Mouse (Mus musculus) lung, postnatal 10 days (tissue): ENCODE measurements around the gene Bag5.
"Not testable (repeated sequence)": the region's sequence is repeated elsewhere in the genome, so short reads cannot be mapped to it uniquely, and the experiment has no call there.

ENCODE experiments used
- DNase-seq: peaks from one replicate; pipeline ENCODE4 v3.0.0; 2021

The Bag5 gene

GRCm38 (mm10) chr12:111734912-111735311 lies 21.9 kb upstream of the Bag5 start:
- no peak for DNase-seq

DNA sequence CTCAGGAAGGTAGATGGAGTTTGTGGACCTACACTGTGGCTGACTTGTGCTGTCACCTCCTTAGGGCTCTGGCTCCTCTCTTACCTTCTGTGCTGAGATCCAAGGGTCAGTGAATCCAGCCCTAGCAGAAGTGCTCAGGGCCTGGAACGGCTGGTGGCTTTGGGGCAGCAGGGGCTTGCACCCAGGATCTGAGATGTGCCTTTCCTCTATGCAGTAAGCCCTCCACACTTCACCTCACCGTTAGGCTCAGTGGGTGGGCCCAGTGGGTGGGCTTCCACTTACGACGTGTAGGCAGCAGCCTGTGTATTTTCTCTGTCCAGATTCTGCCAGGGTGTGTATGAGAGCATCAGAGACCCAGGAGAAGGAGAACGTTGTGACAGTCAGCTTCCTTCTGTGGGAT lies 19.9 kb upstream of the Bag5 start:
- DNase-seq: no peak

- DNase-seq: peak; percentile 91
These were observed 19.1 kb upstream of the Bag5 start for GRCm38 (mm10) chr12:111731822-111732807.

- DNase-seq: no peak
These were observed 14.9 kb upstream of the Bag5 start for GRCm38 (mm10) chr12:111727956-111728355.

DNA sequence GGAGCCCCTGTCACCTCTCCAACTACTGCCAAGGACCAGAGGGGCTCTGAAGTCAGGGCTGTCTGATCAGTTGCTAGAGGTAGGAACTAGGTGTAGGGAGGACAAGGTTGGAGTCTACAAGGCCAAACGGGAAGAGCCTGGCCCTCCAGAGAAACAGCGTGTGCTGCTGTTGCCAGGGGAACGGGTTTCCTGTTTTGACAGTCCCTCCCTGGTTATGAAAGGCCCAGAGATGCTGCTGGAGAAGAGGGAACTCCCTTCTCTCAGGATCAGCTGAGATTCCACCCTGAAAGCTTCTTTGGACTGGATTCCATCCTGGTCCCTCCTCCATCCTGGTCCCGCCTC lies 13.0 kb upstream of the Bag5 start:
- DNase-seq: peak; percentile 68

- no peak for DNase-seq
These were observed 12.5 kb upstream of the Bag5 start for GRCm38 (mm10) chr12:111725338-111726121.

GRCm38 (mm10) chr12:111724638-111725337 lies 11.7 kb upstream of the Bag5 start:
- DNase-seq: no peak

- peak; percentile 60 for DNase-seq
These were observed 9.6 kb upstream of the Bag5 start for GRCm38 (mm10) chr12:111722654-111723053.

DNA sequence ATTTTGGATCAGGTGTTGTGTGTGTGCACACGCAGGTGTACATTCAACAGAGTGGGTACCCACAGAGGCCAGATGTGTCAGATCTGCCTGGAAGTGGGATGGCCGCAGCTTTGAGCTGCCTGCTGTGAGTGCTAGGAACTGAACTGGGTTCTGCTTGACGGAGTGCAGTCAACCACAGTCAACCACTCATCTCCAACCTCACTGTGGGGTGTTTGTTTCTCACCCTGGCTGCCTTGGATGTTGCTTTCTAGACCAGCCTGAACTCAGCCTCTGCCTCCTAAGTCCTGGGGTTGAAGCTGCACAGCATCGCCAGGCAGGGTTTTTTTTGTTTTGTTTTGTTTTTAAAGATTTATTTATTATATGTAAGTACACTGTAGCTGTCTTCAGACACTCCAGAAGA lies 7.2 kb upstream of the Bag5 start:
- no peak for DNase-seq

GRCm38 (mm10) chr12:111718656-111719055 lies 5.6 kb upstream of the Bag5 start:
- no peak for DNase-seq

DNA sequence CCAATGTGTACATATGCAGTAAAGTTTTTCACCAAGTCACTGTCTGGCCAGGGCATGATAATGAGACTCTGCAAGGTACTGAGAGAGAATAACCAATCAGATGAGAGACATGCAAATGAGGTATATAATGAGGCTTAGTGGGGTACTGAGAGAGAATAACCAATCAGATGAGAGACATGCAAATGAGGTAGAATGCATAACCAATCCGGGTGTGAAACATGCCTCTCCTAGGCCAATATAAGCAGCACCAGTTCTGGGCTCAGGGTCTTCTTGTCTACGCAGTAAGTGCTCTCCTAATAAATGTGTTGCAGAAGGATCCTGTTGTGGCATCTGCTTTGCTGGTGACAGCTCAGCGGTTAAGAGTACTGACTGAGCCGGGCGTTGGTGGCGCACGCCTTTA lies 3.4 kb upstream of the Bag5 start:
- no peak for DNase-seq

DNA sequence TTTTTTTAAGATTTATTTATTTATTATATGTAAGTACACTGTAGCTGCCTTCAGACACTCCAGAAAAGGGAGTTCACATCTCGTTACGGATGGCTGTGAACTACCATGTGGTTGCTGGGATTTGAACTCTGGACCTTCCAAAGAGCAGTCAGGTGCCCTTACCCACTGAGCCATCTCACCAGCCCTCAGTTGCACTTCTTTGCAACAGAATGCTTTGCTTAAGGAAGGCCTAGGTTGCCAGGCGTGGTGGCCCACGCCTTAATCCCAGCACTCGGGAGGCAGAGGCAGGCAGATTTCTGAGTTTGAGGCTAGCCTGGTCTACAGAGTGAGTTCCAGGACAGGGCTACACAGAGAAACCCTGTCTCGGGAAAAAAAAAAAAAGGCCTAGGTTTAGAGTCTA lies 823 bp upstream of the Bag5 start:
- DNase-seq: not testable (repeated sequence)

GRCm38 (mm10) chr12:111712476-111712875 lies 581 bp downstream of the Bag5 start:
- DNase-seq: peak; percentile 34

- no peak for DNase-seq
These were observed 3.0 kb downstream of the Bag5 start for GRCm38 (mm10) chr12:111710091-111710490.

DNA sequence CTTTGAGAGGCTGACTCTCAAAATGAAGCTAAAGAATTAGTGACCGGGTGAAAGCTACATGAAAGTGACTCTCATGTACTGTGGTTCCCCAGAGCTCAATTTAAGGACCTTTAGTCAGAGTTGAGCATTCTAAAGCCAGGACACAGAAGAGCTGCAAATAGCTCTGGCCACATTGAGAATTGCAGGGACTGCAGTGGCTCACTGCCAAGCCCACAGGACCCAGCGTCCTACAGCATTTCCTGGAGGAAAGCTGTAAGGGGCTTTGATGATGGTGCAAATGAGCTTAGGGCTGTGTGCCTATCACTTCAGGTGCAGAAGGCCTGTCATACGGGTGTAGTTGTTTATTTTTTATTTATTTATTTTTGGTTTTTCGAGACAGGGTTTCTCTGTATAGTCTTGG lies 4.9 kb downstream of the Bag5 start:
- no peak for DNase-seq

DNA sequence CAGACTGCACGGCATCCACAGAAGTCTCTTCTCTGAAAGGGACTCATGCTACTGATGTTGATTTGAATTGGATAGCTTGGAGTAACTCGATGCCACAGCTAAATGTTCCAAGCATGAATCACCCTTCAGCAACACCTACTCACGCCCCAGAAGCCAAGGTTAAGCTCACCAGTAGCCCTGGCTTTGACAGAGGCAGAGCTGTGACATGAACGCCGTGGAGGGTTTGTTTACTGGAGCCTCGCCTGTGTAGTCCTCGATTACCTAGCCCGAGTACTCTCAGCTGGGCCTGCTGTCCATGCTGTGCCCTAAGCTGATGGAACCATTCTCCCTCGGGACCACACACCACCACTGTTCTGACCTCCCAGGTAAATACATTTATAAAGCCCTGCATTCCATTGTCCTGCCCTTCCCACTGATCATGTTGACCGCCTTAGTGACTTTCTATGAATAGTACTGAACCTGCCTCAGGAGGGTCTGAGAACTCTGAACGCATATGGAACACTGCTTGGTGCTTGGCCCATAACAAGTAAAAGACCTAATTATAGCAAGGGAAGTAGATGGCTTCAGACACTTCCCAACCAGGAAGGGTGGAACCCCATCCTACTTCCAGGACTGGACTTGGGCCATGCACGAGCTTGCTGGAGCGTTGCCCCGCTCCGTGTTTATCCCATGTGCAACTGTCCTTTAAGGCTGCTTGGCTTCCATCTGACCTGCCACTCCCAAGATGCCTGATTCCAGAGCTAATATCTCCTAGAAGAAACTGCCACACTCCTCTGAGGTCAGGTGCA lies 7.7 kb downstream of the Bag5 start:
- DNase-seq: peak; percentile 91

DNA sequence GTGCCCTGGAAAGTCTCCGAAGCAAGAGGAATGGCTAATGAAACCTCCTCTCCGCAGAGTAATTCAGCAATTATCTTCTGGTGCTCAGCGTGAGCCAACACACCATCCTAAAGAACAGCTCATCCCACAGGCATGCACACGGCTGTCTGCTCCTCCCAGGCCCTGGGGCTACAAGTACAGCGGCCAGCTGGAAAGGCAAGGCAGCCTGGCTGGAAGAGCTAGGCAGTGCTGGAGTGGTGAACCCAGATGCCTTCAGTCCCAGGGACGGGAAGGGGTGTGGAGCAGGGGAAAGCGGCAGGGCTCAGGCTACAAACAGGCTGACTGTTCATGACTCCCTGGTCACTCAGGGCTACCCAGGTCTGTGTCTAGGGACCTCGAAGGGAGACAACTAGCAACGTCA lies 8.4 kb downstream of the Bag5 start:
- DNase-seq: peak; percentile 86

DNA sequence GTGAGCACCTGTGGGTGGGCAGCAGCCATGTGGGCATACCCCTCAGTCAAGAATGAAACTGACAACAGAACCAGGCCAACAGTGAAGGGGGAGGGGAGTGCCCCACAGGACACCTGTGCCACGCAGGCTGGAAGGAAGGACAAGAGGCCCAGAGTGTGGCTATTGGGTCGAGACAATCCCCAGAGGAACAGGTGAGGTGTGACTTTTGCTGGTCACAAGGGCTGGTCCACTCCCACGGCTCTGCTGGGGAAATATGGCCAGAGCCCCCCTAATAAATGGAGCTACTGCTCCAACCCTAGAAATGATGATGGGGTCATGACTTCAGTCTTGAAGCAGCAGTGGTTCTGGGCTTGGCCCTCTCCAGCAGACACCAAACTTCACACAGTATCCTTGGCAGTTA lies 9.8 kb downstream of the Bag5 start:
- no peak for DNase-seq

GRCm38 (mm10) chr12:111700920-111701458 lies 12.1 kb downstream of the Bag5 start:
- no peak for DNase-seq

DNA sequence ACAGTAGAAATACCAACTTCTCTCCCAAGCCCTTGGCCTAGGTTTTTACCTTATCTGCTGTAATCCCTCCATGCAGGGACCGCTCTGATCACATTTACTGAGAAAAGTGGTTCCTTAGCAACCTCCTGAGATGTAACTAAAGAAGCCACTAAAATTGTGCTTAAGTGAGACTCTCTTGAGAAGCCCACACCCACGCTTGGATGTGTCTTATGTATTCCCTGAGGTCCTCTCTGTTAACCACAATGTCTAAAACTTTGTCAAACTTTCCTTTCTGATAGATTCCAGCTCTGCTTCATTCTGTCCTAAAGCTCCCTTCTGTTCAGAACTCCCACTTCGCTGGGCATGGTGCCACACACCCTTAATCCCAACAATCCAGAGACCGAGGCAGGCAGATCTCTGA lies 13.5 kb downstream of the Bag5 start:
- no peak for DNase-seq

DNA sequence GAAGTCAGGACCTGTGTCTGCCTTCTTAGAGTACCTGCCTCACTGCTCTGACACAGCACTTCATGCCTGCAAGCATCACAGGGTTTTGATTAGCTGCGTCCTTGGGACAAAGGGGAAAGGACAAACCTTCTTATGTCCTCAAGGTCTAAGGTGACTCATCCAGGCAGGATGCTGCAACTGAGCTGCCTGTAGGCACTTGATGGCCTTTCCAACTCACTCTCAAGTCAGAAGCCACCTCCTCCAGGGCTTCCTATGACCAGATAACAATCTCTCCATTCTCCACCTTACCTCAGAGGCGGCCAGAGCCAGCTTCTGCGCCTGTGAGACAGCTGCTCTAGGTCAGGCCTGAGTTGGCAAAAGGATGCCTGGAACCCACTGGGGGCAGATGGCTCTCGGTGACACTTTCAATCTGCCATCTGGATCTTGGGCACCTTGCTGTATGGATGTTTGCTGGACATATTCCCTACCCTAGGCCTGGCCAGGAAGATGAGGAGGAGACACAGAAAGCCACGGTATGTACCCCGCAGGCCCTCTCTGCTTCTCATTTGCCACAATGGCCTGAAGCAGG lies 14.6 kb downstream of the Bag5 start:
- no peak for DNase-seq

DNA sequence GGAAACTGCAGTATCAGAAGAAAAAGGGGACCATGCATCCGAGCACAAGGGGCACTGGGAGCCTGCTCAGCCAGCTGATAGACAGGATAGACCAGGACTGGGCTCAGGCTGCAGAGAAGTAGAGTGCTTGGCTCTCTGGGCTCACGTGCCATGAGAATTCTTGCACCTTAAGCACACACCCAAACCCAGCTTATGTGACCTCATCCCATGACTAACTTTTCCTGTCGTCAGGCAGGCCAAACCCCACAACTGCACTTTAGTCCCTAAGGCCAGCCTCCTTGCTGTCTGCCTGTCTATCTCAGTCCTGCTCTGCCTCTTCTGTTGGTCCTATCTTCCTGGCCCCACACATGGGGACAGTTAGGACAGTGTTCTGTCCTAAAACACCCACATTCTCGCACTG lies 15.3 kb downstream of the Bag5 start:
- no peak for DNase-seq
